Mouse (Mus musculus) liver (tissue): ENCODE results near the gene Bbs7.

ENCODE experiments used
- DNase-seq: peaks from one replicate; pipeline ENCODE4 v3.0.0-alpha.2; 2020; ENCODE audit warnings: mixed read lengths

Gene Bbs7

DNA sequence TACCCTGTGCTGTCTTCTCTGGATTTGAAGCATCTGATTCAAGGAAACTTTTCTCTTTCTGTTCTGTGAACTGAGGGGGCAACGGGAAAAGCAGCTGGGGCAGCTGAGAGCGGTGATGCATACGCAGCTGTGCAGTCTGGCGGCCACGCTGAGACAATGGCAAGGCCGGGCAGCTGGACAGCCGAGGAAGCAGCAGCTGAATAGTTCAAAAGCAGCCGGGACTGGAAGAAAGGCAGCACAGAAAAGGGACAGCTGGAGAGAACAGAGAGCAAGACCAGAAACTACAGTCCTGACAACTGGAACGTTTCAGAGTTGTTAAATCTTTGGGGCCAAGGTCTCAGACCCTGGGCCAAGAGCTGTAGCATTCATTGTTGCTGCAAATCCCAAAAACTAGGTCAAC is 61.9 kb downstream of the Bbs7 start:
- no peak for DNase-seq

DNA sequence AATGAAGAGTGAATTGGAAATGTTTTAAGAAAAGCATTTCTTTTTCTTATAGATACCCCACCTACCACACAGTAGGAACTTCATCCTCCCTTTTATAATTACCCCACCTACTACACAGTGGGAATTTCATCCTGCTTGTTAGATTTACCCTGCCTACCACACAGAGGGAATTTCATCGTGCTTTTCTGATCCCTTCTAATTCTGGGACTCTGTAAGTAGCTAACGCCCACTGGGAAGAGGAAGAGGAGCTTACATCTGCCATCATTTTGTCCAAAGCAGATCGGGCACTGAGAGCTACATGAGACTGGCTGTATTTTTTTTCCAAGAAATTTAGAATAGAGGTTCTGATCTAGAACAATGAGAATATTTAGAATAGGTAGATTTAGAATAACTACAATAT is 68.3 kb downstream of the Bbs7 start:
- DNase-seq, result no peak

DNA sequence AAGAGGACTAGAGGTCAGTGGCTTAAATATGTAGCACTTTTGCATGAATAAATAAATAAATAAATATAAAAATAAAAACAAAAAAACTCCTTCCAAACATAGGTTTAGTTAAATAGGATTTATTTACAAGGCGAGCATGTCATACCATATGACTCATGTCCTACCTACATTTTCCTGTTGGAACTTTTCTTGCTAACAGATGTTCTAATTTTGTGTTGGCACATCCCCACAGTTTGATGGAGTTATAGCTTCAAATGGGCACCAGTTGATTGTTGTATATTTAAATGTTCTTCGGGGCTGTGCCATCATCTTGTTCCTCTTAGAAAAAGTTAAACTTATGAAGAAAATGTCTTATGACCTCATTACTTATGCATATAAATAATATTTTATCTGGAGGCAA is 71.9 kb downstream of the Bbs7 start:
- DNase-seq, result no peak

DNA sequence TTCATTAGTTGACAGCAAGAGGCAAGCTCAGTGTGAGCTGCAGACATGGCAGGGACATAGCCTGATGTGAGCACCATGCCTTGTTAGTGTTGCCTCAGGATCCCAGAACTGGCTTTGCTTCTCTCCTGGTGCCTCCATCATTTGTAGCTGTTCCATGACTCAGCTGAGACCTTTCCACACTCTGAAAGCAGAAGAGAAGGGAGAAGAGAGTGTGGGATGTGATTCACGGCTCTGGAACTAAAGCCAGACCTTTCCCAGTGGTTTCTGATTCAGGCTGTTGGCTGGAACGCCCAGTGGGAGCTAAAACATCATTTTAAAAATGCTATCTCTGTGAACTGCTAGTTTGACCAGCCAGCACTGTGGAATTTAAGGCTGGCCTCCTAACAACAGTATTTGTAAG is 72.5 kb downstream of the Bbs7 start:
- no peak for DNase-seq

DNA sequence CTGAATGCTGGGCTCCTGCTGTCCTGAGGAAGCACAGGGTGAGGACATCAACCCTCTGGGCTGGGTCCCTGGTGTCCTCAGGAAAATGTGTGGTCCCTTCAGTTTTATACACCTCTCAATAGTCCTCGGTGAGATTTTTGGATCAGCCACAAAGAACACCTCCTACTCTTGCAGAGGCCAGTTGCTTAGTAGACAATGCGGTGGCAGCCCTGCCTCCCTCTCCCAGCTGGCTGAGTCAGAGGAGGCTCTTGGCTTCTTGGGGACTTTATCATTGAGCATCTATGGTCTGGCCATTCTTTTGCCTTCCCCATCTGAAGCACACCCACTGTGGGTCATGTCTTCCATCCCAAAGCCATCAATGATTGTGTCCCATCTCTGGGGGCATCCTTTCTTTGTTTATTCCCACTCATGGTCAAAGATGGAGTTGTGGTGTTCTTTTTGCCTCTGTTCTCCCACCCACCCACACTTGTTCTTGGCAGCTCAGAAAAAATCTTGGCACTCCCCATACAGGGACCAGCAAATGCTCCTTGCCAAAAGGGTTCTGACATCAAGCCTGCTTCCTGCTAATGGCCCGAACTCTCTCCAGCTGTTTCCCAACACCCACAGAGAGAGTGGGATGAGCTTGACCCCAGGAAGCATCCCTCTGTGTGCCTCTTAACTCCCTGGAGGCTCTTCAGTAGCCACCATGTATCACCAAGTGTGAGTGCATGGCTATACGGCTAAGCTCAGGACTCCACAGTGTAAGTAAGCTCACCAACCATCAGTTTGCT is 75.4 kb downstream of the Bbs7 start:
- DNase-seq, result no peak

DNA sequence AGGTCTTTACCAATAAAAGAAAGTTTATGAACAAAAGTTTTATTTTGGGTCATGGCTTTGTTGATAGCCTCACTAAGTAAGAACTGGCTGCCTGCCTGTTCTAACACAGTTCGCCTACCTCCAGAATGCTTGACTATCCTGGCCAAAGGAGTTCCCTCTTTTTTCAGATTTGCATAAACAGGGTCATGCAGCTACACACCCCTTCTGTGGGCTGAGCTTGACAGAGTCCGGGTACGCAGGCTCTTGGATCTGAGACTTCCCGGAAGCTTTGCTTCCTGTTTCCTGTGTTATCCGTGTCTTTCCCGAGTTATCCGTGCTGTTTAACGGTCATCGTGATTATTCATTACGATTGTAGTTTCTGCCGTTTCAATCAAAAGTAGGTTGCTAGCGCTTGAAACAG is 77.2 kb downstream of the Bbs7 start:
- DNase-seq, result no peak

DNA sequence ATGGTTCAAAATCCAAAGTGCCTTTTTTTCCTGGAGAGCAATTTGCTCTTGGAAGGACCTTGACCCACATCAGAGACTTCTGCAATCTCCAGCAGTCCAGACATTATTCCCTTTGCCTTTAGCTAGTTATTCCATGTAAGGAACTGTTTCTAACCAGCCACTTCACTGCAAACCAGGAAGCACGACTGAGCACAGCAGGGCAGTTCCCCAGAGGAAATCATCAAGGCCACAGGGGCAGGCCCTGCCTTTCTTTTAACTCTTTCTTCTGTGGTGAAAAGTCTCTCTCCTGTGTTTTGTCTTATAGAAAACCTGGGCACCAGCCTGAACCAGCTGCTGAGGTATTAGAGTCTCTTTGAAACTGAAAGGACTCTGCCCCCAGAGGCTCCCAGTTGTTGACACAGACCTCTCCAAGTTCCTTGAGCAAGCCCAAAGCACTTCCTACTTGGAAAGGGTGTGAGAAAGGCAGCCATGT is 80.0 kb downstream of the Bbs7 start:
- DNase-seq, result no peak

DNA sequence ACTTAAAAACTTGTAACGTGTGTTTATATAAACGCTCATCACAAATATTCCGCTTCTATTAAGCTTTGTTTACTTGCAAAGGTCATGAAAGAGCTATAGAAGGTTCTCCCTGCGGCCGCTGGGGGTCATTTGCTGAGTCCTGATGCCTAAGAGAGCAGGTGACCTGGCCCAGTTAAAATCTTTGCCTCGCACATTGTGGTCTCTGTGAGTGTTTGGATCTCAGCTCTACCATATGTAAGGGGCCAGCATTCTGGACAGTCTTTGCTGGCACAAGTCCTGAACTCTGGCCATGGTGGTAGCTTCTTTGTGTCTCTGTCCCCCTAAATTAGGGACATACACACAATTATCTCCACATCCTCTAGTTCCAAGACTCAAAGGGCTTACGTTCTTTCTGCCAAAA is 80.5 kb downstream of the Bbs7 start:
- no peak for DNase-seq

DNA sequence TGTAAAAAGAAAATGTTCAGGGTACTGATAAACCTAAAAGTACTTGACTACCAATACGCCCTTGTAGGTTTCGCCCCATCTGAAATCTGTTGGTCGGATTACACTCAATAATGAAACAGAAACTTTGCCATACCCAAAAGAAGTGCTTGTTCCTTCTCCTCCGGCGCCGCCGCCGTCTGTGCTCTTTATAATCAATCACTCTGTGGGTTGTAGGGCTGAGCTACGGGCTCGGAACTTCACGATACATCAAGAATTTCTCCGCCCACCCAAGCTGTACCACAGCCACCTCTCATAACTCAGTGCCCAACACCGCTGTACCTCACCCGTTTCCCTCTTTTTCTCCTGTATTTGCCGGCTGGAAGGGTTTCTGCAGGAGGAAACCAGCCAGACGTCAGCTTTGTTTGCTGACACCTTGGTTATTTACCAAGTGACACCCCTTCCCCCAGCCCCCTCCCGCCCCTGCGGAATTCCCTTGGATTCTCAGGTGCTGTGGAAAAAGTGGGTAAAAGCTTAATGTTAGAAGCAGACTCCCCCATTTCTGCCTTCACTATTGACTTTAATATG is 81.2 kb downstream of the Bbs7 start:
- no peak for DNase-seq

DNA sequence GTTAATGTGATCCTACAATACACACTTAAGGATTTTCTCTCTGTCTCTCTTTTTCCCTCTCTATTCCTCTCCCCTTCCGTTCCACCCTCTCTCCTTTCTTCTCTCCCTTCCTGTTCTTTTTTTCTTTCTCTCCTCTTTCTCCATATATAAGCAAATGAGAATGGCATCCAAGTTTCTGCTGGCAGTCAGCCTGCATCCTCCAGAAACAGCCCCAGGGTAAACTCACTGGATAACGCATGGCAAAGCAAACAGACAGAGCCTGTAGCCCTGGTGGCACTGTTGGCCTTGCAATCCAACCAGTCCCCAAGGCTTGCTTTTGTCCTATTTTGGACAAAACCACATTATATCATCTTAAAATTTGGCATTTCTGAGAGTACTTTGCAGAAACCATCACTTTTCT is 82.0 kb downstream of the Bbs7 start:
- no peak for DNase-seq

DNA sequence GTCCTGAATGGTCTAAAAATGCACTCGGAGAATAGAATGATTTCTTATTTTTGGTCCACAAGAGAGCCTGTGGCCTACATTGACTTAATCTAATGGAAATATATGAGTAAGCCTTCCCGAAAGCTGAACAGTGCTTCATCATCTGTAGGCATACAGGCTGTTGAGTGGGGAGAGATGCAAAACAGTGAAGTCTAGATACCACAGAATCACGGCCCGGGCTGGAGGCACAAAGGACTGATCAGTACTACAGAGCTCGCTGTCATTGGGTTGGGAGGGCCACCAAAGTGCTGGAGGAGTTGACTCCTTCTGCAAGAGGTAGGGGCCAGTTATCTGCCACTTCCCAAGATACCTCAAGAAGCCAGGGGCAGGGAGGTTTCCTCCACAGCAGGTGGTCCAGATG is 82.5 kb downstream of the Bbs7 start:
- no peak for DNase-seq

DNA sequence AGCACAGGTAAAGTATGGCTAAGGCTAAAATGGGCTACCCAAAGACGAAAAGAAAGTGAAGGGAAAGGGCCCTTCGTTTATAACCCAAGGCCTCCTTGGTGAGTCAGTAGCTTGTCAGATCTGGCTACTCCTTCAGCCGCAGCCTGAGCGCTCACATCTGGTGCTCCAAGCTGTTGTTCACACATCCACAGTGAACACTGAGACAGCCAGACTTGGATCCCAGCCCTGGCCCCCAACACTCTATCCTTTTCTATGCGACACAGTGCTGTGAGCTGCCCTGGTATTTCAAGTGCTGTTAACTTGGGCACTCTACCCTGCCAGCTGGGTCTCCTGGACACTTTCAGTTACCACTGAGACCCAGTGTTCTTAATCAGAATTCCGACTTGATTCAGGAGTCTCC is 82.9 kb downstream of the Bbs7 start:
- DNase-seq, result no peak

DNA sequence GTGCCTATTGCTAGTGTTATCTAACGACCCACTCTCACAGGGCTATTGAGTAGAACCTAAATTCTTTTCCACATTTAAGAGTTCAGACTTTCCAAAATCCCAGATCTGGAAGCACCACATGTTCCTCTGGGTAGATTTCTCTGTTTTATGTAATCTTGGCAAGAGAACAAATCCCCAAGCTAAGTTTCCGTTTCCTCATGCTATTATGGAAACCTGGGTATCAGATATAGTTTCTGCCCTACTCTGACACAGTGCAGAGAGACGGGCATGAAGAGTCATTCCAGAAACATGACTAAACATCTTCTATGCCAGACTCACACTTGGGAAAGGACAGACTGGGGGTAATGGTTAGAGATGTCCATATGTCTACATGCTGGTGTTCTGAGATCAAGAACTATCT is 88.8 kb downstream of the Bbs7 start:
- DNase-seq, result no peak
